Mouse (Mus musculus): ENCODE results near the gene Slc24a1. TPM values are rescaled to one million over a fixed set of nuclear protein-coding genes. Genes with fewer than 3 reads are reported as not detected.

Slc24a1 gene
- total RNA-seq, 2 experiments from 2014 or later = 0.07 to 0.16 TPM

Small RNAs within 50 kb of the gene (microRNA-seq; reads per million reads assigned to microRNA genes)
- 0 reads per million in 2 experiments for gene Gm25640

Other genes with a start within 250 kb of the Slc24a1 start
- gene Rab11a, start 213.8 kb downstream of the Slc24a1 start, total RNA-seq (2021) = 100 to 1,000 TPM; 229 to 237 TPM
- gene Dennd4a, start 140.3 kb downstream of the Slc24a1 start, total RNA-seq (2021) = 10 to 100 TPM; 54.2 to 55.6 TPM
- 10 to 100 TPM; 18.5 to 18.8 TPM for gene Ints14, start 9.3 kb upstream of the Slc24a1 start, total RNA-seq (2021)
- 100 to 1,000 TPM; 154 to 160 TPM for gene Hacd3, start 70.1 kb upstream of the Slc24a1 start, total RNA-seq (2021)
- 100 to 1,000 TPM; 164 to 169 TPM for gene Dpp8, start 80.8 kb upstream of the Slc24a1 start, total RNA-seq (2021)
- gene Igdcc4, start 149.9 kb upstream of the Slc24a1 start, total RNA-seq (2021) = 10 to 100 TPM; 28.0 to 30.6 TPM
- 1 to 10 TPM; 1.4 to 1.7 TPM for gene Igdcc3, start 189.6 kb upstream of the Slc24a1 start, total RNA-seq (2021)
- 1 to 10 TPM; 4.0 to 4.3 TPM for gene Parp16, start 243.7 kb upstream of the Slc24a1 start, total RNA-seq (2021)

All from left cerebral cortex, adult 18-20 months (tissue).